In genomic region chr19:44987851-44988250, GRCm38 (mm10) we compare ENCODE assay signal across 17 mouse cellular contexts. TPM values are rescaled to one million over a fixed set of nuclear protein-coding genes. Genes with fewer than 3 reads are reported as not detected.
DNase-seq lines count a peak whose midpoint lies in the region; ATAC-seq and TF ChIP-seq lines count a peak whose summit lies in the region.
"Had no signal": no experiment of that assay in that cellular context is flagged by ENCODE, and none has a peak within 500 bp of the region (broad histone marks: within the 10 kb centered on the region; RNA-seq: fewer than 3 reads in every experiment).

No protein-coding gene starts in this region.

- ATAC-seq in heart, embryonic 13.5 days (ENCODE audit: extremely low read depth, insufficient number of reproducible peaks, low FRiP score, low TSS enrichment), result no peak
- ATAC-seq in heart, embryonic 11.5 days (replicated peaks; ENCODE audit: insufficient number of reproducible peaks, low FRiP score, low TSS enrichment), result no peak
- ATAC-seq in liver, postnatal 0 days, result no peak
- ATAC-seq: activated CD4-positive, CD25-positive, alpha-beta regulatory T cell, adult 4 months; midbrain, embryonic 13.5 days had no signal

- H3K36me3 ChIP-seq in heart, embryonic 13.5 days, result peaks cover 14% of the 10 kb centered on the region
- H3K36me3 ChIP-seq in heart, embryonic 11.5 days (ENCODE audit: control insufficient read depth, insufficient read depth, low read length), result no peaks in the 10 kb centered on the region
- H3K36me3 ChIP-seq in liver, postnatal 0 days (replicated peaks; ENCODE audit: insufficient read depth, low read length), result no peaks in the 10 kb centered on the region

- H3K4me3 ChIP-seq in heart, embryonic 13.5 days, result no peak overlapping the region
- no peak overlapping the region for H3K4me3 ChIP-seq in heart, embryonic 11.5 days (ENCODE audit: low read depth, low read length)
- no peak overlapping the region for H3K4me3 ChIP-seq in liver, postnatal 0 days (ENCODE audit: low read depth, low read length)
- H3K4me3 ChIP-seq in layer of hippocampus, adult 2 months, result no peak overlapping the region
- H3K4me3 ChIP-seq: liver, embryonic 15.5 days had no signal

- peaks cover 14% of the 10 kb centered on the region for H3K27me3 ChIP-seq in heart, embryonic 13.5 days (replicated peaks)
- peaks cover 8% of the 10 kb centered on the region for H3K27me3 ChIP-seq in heart, embryonic 11.5 days (ENCODE audit: control insufficient read depth, insufficient read depth, low read length)
- peaks cover 9% of the 10 kb centered on the region; the same call in 1 of the 2 replicates for H3K27me3 ChIP-seq in liver, postnatal 0 days (ENCODE audit: insufficient read depth, low read length)
- H3K27me3 ChIP-seq: midbrain, embryonic 13.5 days had no signal

- H3K4me1 ChIP-seq in heart, embryonic 13.5 days, result peaks cover 16% of the 10 kb centered on the region
- H3K4me1 ChIP-seq in heart, embryonic 11.5 days (ENCODE audit: control insufficient read depth, insufficient read depth, low read length), result peaks cover 7% of the 10 kb centered on the region; the same call in 1 of the 2 replicates
- peaks cover 25% of the 10 kb centered on the region for H3K4me1 ChIP-seq in liver, postnatal 0 days (ENCODE audit: insufficient read depth)

- DNase-seq in liver, postnatal 0 days, result no peak
- no peak for DNase-seq in liver
- DNase-seq in layer of hippocampus, adult 2 months (ENCODE audit: low spot score in 2 of 2), result peak; percentile 67 to 76
- DNase-seq in right cerebral cortex, postnatal 36 days (ENCODE audit: low spot score in 2 of 2), result peak; percentile 50 to 69
- DNase-seq in MN1 (ENCODE audit: low spot score), result no peak
- DNase-seq: cerebellum, adult 2 months; gastrocnemius, adult 2 months; heart, postnatal 4 days; kidney, adult 18-20 months; kidney, postnatal 25 days; lung, postnatal 36 days had no signal

- 59% methylated on average over 6 of the region's 6 CpGs for WGBS in heart, embryonic 13.5 days
- 66% methylated on average over 6 of the region's 6 CpGs for WGBS in heart, embryonic 11.5 days (ENCODE audit: insufficient replicate concordance)
- 56% methylated on average over 6 of the region's 6 CpGs for WGBS in liver, postnatal 0 days (ENCODE audit: insufficient replicate concordance)

- 0 out of 2 replicates have a peak overlapping the region, but pooled peaks have one; percentile 100 for H3K4me2 ChIP-seq in heart, embryonic 13.5 days
- H3K4me2 ChIP-seq in heart, embryonic 11.5 days, result no peak overlapping the region
- no peak overlapping the region for H3K4me2 ChIP-seq in liver, postnatal 0 days (ENCODE audit: low read depth, low read length)

- no peak overlapping the region for H3K9ac ChIP-seq in heart, embryonic 13.5 days
- no peak overlapping the region for H3K9ac ChIP-seq in heart, embryonic 11.5 days (ENCODE audit: low read depth, low read length)
- no peak overlapping the region for H3K9ac ChIP-seq in liver, postnatal 0 days (replicated peaks)
- H3K9ac ChIP-seq: liver, embryonic 15.5 days had no signal

- no peak for TF ChIP-seq CTCF in liver, postnatal 0 days (IDR thresholded peaks at IDR 0.05; ENCODE audit: low read depth)
- TF ChIP-seq CTCF in layer of hippocampus, adult 2 months (conservative IDR thresholded peaks at IDR 0.05), result no peak

- H3K9me3 ChIP-seq in heart, embryonic 13.5 days, result no peaks in the 10 kb centered on the region
- no peaks in the 10 kb centered on the region for H3K9me3 ChIP-seq in heart, embryonic 11.5 days (replicated peaks; ENCODE audit: control insufficient read depth, low read length)
- no peaks in the 10 kb centered on the region for H3K9me3 ChIP-seq in liver, postnatal 0 days (ENCODE audit: low read length)
- H3K9me3 ChIP-seq: heart, embryonic 10.5 days; liver, embryonic 15.5 days; midbrain, embryonic 13.5 days had no signal

- H3K27ac ChIP-seq in heart, embryonic 13.5 days (replicated peaks), result no peak overlapping the region
- H3K27ac ChIP-seq in heart, embryonic 11.5 days (ENCODE audit: low read depth, low read length), result no peak overlapping the region
- peak overlapping the region; percentile 94; the same call in 1 of the 2 replicates for H3K27ac ChIP-seq in liver, postnatal 0 days (ENCODE audit: low read depth)
- H3K27ac ChIP-seq in layer of hippocampus, adult 2 months, result no peak overlapping the region
- H3K27ac ChIP-seq: gastrocnemius, adult 2 months; heart, embryonic 10.5 days had no signal

- no peak for TF ChIP-seq EP300 in liver, postnatal 0 days (IDR thresholded peaks at IDR 0.05; ENCODE audit: low read depth)

RNA-seq across cellular contexts. Expression of gene Sema4g, which starts 1.1 kb away (rescaled TPM):
- 0.60 and 0.96 TPM in 2 replicates for polyA plus RNA-seq in heart, embryonic 13.5 days (2015; fragmentation: Nextera tagmentation; extraction: Ambion mirVana)
- 1.0 and 1.4 TPM in 2 replicates for polyA plus RNA-seq in heart, embryonic 11.5 days (2014; fragmentation: Nextera tagmentation; extraction: Ambion mirVana)
- 9.3 and 11.3 TPM in 2 replicates for polyA plus RNA-seq in liver, postnatal 0 days (2015; fragmentation: Nextera tagmentation; extraction: Ambion mirVana)
- total RNA-seq in layer of hippocampus, adult 2 months (2021), result 10 to 100 TPM; 20.0 to 21.6 TPM

RNA-seq across cellular contexts. Expression of gene Twnk, which starts 17.6 kb away (rescaled TPM):
- polyA plus RNA-seq in heart, embryonic 13.5 days (2015; fragmentation: Nextera tagmentation; extraction: Ambion mirVana), result 16.3 and 16.7 TPM in 2 replicates
- 14.2 and 14.8 TPM in 2 replicates for polyA plus RNA-seq in heart, embryonic 11.5 days (2014; fragmentation: Nextera tagmentation; extraction: Ambion mirVana)
- polyA plus RNA-seq in liver, postnatal 0 days (2015; fragmentation: Nextera tagmentation; extraction: Ambion mirVana), result 9.9 and 10.6 TPM in 2 replicates
- total RNA-seq in layer of hippocampus, adult 2 months (2021), result 10 to 100 TPM; 14.7 to 15.3 TPM

RNA-seq across cellular contexts. Expression of gene Mrpl43, which starts 18.4 kb away (rescaled TPM):
- 55.9 and 62.2 TPM in 2 replicates for polyA plus RNA-seq in heart, embryonic 13.5 days (2015; fragmentation: Nextera tagmentation; extraction: Ambion mirVana)
- polyA plus RNA-seq in heart, embryonic 11.5 days (2014; fragmentation: Nextera tagmentation; extraction: Ambion mirVana), result 63.0 and 64.3 TPM in 2 replicates
- polyA plus RNA-seq in liver, postnatal 0 days (2015; fragmentation: Nextera tagmentation; extraction: Ambion mirVana), result 43.6 and 43.8 TPM in 2 replicates
- 10 to 100 TPM; 38.6 to 41.1 TPM for total RNA-seq in layer of hippocampus, adult 2 months (2021)

RNA-seq across cellular contexts. Expression of gene Lzts2, which starts 26.4 kb away (rescaled TPM):
- polyA plus RNA-seq in heart, embryonic 13.5 days (2015; fragmentation: Nextera tagmentation; extraction: Ambion mirVana), result 39.3 and 39.9 TPM in 2 replicates
- 35.3 and 38.4 TPM in 2 replicates for polyA plus RNA-seq in heart, embryonic 11.5 days (2014; fragmentation: Nextera tagmentation; extraction: Ambion mirVana)
- polyA plus RNA-seq in liver, postnatal 0 days (2015; fragmentation: Nextera tagmentation; extraction: Ambion mirVana), result 5.7 and 7.2 TPM in 2 replicates
- total RNA-seq in layer of hippocampus, adult 2 months (2021), result 10 to 100 TPM; 28.5 to 30.1 TPM

RNA-seq across cellular contexts. Expression of gene Slf2, which starts 56.9 kb away (rescaled TPM):
- polyA plus RNA-seq in heart, embryonic 13.5 days (2015; fragmentation: Nextera tagmentation; extraction: Ambion mirVana), result 27.2 and 29.7 TPM in 2 replicates
- 57.1 and 62.0 TPM in 2 replicates for polyA plus RNA-seq in heart, embryonic 11.5 days (2014; fragmentation: Nextera tagmentation; extraction: Ambion mirVana)
- 6.5 and 7.5 TPM in 2 replicates for polyA plus RNA-seq in liver, postnatal 0 days (2015; fragmentation: Nextera tagmentation; extraction: Ambion mirVana)
- total RNA-seq in layer of hippocampus, adult 2 months (2021), result 10 to 100 TPM; 35.6 to 43.9 TPM

Comparison
In these comparisons a context has a peak if more than half of its experiments do, and no peak if none do; other contexts are left out.
1. DNase-seq: peak in layer of hippocampus, adult 2 months (2 of 2) and right cerebral cortex, postnatal 36 days (2 of 2); none in liver, postnatal 0 days (single experiment), liver (single experiment) and MN1 (single experiment).